Mouse (Mus musculus) thymus, postnatal 25 days (tissue): ENCODE results near the gene Cycs.

ENCODE experiments used
- DNase-seq: peaks from one replicate; pipeline ENCODE4 v3.0.0; 2022

Gene Cycs

DNA sequence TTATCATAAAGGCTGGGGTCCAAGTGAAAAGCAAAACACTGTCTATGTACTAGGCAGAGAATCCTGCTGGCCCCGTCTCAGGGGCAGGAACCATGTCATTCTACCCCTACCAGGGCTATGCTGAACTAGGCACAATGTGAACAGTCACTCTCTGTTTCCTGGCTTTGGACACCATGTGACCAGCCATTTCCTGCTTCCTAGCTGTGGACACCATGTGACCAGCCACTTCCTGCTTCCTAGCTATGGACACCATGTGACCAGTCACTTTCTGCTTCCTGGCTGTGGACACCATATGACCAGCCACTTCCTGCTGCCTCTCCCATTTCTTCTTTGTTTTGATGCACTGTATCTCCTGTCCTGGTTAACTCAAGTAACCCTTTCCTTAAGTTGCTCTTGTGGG lies 23.8 kb downstream of the Cycs start:
- no peak for DNase-seq

DNA sequence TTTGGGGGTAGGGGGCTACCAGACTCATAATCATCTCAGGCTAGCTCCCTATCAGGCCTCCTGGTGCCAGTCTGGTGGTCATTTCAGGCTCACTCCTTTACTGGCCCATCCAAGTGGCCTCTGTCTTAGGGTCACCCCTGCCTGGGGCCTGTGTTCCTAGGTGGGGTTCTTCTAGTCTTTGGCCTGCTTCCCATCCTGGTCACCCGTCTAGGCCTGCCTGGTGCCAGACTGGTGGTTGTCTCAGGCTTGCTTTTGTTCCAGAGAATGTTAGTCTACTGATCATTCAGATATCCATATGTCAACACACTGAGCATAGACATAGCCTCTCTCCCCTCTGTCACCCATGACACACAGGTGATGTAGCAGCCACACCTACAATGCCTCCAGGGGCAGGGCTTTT lies 26.7 kb downstream of the Cycs start:
- DNase-seq, result no peak

DNA sequence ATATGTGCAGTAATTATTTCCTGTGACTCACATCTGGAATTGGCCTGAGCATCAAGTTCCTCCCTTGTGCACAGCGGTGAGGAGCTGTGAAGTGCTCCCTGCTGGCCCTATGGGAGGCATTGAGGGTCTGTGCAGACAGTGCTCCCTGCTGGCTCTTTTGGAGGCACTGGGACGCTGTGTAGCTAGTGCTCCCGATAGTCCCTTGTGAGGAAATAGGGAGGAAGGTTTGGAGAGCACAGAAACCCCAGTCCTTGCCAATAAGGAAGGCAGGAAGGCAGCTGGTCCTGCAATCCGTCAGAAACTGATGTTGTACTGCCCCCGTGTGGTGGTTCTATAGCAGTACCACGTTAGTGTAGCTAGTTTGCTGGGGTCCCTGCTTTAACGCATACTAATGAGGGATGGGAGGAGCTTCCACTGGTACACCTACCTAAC lies 29.9 kb downstream of the Cycs start:
- peak; percentile 76 for DNase-seq

DNA sequence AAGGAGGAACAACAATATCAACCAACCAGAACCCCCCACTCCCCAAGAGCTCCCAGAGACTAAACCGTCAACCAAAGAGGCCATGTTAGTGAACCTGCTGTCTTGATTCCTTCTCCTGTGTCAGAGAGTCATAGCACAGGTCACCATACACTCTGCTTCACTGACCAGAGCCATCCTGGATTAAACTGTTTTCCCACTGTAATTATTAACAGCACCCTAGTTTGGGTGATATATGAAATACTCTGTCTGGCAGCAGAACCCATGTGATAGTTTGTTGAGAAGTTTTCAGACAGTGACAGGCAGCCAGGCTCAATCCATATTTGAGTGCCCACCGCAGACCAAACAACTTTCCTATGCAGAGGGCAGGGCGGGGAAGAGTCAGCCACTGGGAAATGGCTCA lies 31.0 kb downstream of the Cycs start:
- DNase-seq, result no peak

DNA sequence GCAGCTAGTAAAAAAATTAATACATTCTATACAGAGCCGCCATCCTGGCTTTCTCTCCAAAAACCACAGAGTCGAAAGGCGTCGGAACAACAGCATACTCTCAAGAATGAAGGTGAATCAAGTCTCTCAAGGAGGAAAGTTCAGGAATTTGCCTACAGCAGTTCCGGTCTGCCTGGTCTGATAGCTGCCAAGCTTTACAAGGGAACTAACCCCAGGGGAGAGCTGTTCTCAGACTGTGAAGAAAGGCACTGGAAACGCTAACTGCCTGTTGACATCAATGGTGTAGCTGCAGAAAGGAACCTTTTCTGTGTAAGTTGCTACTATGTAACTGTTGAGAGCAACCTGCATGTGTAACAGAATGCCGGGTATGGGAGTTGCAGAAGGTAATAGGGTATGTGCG lies 34.4 kb downstream of the Cycs start:
- no peak for DNase-seq

DNA sequence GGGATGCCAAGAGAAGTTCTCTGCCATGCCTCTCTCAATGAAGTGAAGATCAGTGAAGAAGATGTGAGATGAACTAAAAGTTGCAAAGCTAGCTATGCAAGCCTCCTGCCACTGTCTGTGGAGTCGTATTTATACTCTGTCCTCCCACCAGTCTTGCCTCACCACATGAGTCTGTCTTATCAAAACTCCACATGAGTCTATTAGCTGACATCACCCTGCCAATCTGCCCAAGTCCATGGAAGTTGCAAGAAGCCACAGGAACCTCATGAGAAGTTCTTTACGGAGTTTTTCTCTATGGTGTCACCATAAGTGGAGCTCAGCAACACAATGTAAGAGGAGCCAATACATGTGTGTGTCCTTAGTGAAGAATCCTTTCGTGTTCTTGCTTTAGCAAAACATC lies 35.3 kb downstream of the Cycs start:
- no peak for DNase-seq

DNA sequence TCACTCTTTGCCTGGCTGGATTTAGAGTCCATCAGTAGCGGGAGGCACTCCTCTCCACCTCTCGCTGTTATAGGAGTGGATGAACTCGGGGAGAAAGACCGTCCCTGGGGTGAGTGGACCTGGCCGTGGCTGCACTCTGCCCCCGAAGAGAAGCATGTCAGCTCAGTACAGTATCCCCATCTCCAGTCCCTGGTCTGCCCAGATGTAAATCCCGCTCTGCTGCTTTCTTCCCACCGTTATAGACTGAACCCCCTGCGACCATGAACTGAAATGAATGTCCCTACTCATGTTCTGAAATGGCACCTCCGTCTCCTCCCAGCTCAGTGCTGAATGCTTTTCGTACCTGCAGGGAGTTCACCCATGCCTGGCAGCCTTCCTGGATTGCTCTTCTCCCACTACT lies 37.1 kb downstream of the Cycs start:
- DNase-seq, result no peak

DNA sequence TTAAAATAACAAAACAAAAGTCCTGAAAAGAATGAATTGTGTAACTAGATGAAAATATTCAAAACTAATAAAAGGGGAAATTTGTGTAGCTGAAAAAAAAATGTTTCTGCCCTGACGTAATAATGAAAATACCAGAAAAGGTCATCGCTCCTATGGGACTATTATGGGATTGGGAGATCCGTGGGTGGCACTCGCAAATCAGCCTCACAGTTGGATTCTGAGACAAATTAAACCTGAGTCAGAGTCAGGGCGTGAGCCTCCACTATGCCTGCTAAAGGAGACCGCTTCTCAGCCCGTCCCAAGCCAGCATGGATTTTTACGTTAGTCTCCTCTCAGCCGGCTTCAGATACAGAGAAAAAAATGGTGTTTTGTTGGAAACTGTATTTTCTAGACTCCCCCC lies 38.9 kb downstream of the Cycs start:
- no peak for DNase-seq

DNA sequence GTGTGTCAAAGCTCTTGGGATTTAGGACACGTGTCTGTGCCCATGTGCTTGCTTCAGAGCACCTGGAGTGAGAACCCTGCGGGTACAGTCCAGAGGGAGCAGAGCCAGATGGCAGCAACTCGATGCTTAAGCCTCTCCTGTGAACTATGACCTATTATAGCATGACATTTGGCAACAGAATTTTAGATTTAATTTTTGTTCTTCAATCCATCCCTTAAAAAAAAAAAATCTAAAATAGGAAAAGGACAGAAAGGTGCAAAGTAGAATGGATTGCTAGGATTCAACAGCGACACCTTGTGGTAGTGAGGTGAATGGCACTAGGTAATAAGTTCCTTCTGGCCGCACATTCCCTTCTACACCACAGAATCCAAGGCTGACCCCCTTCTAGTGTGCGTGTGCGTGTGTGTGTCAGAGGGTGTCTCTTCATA lies 39.7 kb downstream of the Cycs start:
- DNase-seq, result peak; percentile 67

DNA sequence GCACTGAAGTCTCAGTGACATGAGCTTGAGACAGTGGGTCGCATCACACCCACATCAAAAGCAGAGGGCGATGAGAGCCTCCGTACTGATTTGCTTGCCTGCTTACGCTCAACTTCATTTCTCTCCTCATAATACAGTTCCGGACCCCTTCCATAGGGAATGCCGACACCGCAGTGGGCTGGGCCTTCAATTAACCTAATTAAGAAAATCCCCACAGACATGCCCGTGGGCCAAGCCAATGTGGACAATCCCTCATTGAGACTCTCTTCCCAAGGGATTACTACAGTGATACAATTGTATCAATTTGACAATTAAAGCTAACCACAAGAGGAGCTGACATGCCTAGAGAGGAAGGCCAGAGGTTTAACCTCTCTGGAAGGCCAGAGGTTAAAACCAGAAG lies 40.5 kb downstream of the Cycs start:
- DNase-seq, result no peak

DNA sequence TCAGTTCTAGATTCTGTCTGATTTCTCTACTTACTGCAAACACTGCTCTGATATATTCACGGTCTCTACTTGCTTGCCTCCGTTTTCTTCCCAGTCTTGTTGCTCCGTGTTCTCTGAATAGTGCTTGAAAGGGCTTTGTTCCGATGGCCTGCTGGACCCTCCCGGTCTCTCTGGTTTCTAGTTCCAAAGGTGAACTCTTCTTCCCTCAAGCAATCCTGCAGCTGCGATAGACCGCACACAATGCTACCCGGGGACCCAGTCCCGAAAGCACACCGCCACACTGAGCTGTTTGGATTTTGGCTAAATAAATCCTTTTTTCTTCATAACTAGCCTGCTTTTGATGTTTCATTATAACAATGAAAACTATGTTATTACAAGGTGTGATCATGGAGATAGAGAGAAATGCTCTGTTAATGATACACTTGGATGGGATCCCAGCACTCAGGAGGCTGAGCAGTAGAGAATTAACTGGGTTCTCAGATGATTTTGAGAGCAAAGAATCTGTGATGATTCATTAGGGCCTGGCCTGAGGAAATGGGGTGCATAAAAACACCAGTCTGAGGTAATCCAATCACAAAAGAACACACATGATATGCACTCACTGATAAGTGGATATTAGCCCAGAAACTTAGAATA lies 42.0 kb downstream of the Cycs start:
- DNase-seq, result no peak

DNA sequence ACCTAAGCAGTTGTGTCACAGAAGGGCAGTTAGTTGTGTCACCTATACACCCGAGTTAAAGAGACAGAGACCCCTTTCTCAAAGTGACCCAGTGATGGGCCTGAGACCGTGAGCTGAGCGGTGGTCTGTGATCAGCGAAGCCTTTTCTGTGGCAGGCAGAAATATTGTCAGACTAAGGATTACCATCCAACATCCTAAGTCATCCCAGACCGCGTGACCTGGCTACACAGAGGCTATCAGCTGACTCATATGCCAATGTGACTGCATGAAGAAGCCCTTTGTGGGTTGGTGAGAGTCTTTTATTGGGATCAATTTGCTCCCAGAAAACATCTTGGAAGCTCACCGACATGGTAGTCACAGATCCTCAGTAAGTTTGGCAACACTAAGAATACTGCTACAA lies 43.6 kb downstream of the Cycs start:
- DNase-seq, result no peak

DNA sequence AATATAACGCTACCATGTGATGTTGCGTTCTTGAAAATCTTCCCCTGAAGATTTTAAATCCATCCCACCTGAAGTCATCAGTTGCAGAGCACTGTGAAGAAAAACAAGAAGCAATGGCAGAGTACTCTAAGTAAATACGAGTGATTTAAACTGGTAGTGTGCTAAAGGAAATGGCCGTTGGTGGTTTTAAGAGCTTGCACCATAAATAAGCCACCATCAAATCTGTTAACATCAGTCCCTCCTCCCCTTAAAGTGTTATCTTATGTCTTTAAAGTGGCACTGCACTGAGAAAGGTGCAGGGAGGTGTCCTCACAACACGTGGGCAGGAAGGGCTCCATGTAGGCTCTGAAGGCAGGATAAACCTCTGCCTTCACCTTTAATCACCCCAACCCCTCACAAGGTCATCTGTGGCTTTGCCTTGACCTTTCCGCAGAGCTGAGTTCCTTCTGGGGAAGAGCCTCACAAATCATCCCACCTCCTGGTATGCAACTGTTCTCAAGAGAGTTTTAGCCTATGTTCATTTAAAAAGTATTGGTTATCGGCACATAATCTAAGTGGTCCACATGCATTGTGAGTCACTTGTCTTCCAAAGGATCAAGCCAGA lies 44.7 kb downstream of the Cycs start:
- DNase-seq, result no peak

DNA sequence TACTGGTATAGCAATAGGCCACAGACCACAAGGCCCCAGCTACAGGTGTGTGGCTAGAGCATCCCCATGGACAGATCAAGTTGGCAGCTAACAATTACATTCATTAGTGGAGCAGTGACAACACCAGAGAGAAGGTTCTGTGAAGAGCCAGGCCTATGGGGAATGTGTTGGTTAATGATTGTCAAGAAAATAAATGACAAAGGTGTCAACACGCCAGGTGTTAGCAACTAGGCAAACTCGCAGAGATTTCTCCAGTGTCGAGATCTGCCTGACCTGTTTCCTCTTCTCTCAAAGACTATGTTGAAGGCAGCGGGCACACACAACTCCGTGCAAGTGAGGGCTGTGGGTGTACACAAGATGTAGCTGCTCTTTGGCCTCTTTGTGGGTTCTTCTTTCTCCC lies 46.2 kb downstream of the Cycs start:
- DNase-seq, result no peak

DNA sequence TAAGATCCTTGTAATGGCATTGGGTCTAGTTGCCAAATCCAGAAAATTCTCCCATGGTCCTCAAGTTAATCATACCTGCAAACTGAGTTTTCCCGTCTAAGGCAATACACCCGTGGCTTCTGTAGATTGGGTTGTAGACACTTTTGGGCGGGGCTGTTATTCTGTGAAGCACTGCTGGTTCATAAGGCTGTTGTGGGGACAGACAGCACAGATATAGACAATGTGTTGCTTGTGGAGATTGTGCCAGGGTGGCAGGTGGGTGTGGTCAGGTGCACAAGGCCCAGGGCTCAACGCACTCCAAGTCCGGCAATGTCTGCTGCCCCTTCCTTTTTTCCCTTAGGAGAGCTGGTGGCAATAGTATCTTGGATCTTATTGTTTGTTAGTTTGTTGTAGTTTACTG lies 48.0 kb downstream of the Cycs start:
- DNase-seq, result no peak
